Mouse (Mus musculus) hindbrain, embryonic 10.5 days (tissue): ENCODE data around the gene P4ha1. TPM values are rescaled to one million over a fixed set of nuclear protein-coding genes. Genes with fewer than 3 reads are reported as not detected.

ENCODE experiments used
- polyA plus RNA-seq: library from polyadenylated mRNA; unstranded; fragments of >200 nt; fragmentation: Nextera tagmentation; extraction: Ambion mirVana; gene quantifications from 2 replicates; pipeline ENCODE4 v1.2.1, GENCODE M21; 2016

P4ha1 gene
- polyA plus RNA-seq, 1 experiment from 2014 or later = 37.2 TPM

Other genes with a start within 250 kb of the P4ha1 start
- 22.2 and 28.4 TPM in 2 replicates for gene Sept10, start 101.4 kb upstream of the P4ha1 start, polyA plus RNA-seq
- gene Sowahc, start 101.3 kb upstream of the P4ha1 start, polyA plus RNA-seq = 11.2 and 12.3 TPM in 2 replicates
- 2.4 and 9.9 TPM in 2 replicates for gene Gm10273, start 72.3 kb downstream of the P4ha1 start, polyA plus RNA-seq
- not detected in 2 replicates for gene Pla2g12b, start 80.4 kb downstream of the P4ha1 start, polyA plus RNA-seq
- gene Oit3, start 118.5 kb downstream of the P4ha1 start, polyA plus RNA-seq = 0.76 and 1.3 TPM in 2 replicates